Mouse (Mus musculus) frontal cortex, postnatal 36 days (tissue): Measurements from ENCODE around the gene Dact1.

Experiments
- DNase-seq, 2 experiments: peaks; one replicate each; pipeline ENCODE4 v3.0.0; 2022; ENCODE audit warnings: low spot score in 2 of 2

Dact1 gene

DNA sequence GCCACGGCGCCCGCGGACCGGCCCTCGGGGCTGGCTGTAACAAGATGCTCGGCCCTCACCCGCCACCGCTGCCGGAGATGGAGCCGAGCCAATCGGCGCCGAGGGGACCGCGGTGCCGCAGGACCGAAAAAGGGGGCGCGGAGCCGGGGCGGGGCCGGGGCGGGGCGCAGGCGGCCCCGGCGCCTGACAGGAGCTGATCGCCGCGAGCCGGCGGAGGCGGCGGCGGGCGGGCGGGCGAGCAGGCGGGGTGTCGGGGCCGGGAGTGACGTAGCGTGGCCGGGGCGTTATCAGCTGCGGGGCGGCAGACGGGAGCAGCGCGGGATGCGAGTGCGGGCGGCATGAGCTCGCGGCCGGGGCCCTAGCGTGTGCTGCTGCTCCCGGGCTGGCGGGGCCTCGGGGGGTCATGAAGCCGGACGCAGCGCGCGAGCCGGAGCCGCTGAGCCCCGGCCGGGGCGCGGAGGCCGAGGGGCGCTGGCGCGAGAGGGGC is at the start of gene Dact1:
TSS of gene Dact1 (plus strand) at position 304 of the 487 bp plus-strand sequence.
- peak; percentile 54 to 60 for DNase-seq

DNA sequence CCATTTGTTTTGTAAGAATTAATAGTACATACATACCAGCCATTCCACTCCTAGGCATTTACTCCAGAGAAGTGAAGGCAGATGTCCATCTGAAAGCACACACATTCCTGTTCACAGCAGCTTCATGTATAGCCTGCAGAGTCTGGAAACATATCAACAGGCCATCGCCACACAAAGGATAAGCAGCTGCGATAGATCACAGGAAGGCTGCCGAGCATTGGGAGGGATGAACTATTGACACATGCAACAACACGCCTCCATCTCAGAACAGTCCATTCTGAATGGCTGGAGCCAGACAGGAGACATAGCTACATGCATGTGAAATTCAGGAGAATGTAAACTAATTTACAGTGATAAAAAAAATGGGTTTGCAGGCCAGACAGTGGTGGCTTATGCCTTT is 45.5 kb upstream of the Dact1 start:
- DNase-seq: no peak

DNA sequence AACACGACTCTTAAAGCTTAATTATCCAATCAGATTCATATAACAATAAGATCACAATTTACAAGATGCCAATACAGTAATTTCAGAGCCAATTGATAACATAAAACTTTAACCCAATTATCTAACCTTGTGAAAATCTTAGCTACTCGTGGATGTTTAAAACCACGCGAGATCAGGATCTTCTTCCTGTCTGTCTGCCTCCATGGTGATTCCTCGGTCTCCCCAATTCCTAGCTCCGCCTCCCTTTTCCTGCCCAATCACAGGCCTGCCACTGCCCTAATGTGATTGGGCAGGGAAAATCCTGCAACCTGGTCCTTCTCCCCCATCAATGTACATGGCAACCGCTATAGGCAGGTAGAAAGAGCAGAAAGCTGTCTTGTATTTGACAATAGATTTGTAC is 40.3 kb upstream of the Dact1 start:
- no peak for DNase-seq

DNA sequence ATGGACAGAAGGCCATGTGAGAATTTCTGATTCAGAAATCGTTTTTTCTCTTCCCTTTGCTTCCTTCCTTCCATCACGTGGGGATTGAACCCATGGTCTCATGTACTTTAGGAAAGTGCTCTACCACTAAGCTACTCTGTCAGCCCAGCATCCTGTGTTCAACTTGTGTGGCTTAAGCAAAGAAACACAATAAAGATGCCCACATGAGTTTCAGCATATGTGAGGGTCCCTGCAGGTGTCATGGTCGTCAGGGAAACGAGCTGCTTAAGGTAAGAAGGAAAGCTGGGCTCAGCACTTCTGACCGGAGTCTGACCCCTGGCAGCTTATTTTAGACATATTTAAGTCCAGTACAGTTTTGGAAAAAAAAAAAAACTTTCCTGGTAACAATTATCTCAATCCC is 38.6 kb upstream of the Dact1 start:
- no peak for DNase-seq

DNA sequence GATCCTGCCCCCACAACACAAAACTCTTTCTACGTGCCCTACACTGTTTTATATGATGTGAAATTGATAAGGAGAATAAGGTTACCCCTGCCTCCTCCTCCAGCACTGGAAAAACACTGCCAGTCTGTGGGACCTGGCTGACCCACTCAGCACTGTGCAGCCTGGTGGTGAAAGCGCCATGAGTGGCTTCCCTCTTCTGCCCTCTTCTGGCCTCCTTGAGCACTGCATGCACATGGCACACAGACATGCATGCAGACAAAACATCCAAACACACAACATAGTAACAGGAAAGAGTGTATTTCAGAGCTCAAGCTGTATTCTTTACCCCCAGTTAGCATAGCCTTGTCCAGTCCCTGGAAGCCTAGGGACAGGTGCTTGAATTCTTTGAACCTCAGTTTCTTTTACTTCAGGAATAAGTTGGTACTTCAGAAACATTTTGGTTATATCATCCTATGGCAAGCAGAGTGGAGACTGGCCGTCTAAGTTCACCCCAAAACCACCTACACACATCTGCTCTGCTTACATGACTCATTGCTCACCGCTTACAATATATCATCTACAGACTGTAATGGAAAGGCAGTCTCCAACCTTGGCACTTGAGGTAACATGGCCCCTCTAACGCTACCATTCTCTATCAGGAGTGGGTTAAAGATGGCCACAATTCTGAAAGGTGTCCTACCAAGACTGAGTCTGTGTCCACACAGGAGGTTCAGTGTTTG is 35.0 kb upstream of the Dact1 start:
- DNase-seq: no peak

DNA sequence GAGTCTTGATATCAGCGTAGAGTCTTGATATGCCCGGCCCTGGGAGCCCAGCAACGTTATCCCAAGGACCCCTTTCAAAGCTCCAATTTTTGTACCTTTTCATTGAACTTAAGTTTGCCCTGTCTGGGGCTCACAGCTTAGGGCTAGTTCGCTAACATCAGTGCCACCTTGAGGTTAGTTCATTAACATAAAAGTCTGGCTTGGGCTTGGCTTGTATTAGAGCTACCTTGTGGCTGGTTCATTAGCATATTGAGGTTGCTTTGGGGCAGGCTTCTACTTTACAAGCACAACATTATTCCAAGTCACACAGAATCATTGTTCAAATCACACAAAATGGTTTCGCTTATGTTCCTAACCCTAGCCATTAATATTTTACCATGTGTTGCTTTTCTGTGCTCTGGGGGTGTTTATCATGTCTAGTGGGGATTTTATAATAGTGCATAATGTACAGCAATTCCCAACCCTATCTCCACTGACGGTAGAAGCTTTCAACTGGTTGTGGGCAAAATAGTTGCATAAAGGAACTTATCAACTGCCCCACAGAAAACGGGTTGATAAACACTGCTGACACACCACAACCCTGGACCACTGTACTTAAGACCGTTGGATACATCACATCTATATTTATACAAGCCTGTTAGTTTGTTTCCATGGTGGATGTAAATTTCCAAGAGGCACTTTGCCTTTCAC is 33.6 kb upstream of the Dact1 start:
- no peak for DNase-seq

DNA sequence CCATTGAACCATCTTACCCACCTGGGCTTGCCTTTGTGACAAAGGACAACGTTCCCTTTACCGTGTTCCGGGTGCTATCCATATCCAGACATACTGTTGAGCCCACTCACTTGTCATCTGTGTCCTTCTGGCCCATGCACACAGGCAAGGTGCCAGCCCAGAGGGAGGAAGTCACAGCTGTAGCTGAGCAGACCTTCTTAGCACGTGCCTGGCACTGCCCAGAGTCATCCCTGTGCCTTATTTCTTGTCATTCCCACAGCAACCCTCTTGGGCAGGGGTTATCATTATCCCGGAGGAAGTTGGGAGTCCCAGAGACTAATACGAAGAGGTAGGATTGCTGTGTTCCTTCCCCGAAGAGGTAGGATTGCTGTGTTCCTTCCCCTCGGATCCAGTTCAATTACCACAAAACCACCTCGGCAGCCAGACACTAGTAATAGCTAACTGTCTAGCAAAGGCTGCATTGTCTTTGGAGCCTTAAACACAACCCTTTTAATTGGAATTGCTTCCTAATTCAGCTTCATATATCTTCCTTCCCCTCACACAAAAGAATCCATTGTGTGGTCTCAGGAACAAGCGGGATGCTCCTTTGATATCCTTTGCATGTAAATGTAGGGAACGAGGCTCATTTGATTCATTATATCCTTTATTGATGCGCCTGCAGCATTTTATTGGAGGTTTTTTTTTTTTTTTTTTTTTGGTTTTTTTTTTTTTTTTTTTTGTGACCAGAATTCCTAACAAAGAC is 30.0 kb upstream of the Dact1 start:
- DNase-seq: peak in 1 of 2 experiments; percentile 17

DNA sequence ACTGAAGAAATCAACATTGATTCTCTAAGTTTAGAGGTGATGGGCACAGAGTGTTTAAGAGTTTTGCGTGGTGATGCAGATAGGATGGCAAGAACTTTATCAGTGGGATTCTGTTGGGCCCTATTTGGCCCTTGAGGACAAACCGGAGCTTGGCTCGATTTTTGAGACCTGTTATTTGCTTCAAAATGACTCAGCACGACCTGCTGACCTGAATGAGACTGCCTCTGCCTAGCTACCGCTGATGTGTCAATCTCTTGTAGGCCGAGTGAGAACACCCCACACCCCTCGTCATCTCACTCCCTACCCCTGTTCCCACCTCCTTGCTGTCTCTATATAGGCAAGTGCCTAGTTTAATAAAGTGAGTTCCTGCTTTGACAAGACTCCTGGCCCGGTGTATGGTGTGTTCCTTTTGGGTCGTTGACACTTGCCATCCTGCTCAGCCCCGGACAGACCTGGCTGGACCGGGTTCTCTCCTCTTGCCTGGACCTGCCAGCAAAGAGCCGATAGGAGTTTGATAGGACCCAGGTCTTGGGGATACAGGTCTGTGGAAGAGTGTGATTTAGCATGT is 28.4 kb upstream of the Dact1 start:
- DNase-seq: no peak

DNA sequence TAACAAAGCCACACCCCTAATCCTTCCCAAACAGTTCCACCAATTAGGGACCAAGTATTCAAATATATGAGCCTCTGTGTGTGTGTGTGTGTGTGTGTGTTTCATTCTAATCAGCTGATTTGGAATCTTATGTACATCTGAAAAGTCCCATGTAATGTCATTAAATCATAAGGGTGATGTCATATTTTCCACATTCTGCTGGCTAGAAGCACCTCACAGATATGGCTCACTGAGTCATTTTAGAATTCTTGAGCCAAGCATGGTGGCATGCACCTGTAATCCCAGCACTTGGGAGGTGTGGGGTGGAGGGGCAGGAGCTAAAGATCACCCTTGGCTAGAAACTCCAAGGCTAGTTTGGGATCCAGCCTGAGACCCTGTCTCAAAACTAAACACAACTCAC is 24.3 kb upstream of the Dact1 start:
- DNase-seq: no peak

DNA sequence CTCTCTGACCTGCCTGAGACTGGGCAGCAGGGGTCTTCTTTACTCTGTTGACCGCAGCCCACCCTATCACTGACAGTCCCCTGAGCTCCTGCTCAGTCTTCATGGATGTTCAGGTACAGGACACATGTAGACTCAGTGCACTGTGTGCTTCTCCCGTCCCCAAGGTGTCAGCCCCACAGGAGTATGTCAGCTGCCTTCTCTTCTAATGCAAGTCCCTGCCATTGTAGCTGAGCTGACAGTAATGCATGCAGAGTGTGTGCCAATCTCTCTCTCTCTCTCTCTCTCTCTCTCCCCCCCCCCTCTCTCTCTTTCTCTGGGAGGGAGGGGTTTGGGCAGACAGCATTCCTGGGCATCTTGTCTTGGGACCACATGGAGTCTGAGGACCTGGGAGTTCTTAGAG is 19.2 kb upstream of the Dact1 start:
- DNase-seq: no peak

DNA sequence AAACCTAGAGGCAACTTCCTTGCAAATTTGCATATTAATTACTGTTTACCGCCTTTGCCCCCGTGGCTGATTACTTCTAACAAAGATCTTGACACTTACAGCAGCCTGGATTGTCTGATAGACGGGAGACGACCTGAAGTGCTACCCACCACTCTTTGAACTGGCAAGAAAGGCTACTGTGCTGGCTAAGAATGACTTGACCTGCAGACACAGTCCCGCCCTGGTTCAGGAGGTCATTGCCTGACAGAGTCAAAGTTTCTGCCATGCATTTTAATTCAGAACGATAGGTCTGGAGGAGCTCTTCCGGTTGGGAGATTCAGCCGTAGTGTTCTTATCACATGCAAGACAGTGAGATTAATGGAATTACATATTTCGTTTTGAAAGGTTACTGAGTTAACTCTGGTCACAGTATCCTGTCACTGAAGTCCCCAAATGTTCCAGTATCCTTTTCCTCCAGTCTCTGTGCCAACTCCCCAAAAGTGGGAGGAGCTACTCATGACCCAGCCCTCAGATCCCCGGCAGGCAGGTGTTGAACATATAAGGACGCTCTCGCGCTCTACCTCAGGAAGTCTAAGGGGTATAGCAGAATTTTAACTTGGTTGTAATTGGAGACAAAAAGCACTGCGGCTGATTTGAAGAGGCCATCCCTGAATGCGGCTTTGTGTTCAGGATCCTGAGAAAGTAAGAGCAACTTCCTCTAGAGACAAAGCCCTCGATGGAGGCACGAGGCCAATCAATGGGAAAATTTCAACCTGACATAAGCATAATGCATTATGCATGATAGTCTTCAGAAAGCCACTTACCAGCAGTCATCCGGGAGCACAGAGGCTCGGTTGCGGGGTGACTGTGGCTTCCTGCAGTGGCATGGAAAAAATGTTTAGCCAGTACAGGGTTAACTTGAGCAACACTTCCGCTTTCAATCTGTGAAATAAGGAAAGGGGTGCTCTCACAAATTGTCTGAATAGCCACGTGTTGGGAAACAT is 15.4 kb upstream of the Dact1 start:
- DNase-seq: no peak

DNA sequence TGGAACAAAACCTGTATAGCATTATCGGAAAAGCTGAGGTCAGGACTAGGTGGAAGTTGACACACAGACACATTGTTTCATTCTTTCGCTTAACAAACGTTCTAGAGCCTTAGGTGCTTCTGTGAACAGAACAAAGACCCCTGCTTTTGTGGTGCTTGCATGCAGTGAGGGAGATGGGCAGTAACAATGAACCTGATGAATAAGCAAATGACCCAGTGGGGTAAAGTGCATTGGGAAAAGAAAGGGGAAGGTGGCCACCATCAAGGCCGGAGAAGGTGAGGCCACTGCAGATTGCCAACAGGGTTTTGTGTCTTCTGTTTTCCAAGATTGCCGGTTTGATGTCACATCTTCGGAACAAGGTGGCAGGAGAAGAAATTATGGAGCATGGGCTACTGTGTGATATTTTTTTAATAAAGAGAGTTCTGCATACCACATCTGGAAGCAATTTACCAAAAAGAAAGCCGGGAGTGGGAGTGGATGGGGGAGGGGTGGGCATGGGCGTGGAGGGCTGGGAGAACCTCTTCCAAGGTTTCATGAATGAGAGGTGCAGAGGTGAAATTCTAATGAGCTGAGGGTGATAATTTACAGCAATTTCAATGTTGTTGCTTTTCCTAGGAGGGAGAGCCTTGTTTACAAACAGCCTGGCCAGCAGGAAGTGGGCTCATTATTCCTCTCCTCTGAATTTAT is 12.7 kb upstream of the Dact1 start:
- DNase-seq: no peak

DNA sequence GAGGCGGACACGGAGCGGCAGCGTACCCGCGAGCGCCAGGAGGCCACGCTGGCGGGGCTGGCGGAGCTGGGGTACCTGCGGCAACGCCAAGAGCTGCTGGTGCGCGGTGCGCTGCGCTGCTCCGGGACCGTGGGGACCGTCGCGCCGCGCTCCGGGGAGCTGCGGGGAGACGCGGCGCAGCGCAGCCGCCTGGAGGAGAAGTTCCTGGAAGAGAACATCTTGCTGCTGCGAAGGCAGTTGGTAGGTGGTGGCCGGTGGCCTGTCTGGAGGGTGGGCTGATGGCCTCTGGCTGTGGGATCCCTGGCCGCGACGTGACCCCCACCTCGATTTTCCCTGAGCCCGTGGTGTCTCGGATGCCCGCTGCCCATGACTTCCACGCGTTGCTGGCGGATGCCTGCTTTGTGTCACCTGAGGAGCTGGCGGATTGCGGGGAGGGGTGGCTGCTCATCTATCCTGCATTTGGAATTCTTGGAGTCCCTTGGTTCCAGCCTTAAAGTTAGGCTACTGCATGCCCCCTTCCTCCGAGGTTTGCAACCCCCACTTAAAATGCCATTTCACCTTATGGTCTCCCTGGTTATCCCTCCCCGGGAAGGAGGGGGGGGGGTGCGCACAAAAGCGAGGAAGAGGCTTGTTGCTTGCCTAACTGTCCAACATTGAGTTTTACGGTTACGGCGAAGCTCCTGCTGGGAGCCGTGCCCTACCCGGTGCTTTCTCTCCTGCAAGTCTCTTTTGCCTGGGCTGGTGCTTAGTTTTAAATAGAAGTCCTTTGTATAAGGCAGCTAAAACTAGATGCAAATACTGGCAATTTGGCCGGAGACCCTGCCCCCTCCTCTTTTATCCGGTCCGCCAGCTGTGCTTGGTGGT is 616 bp downstream of the Dact1 start:
- DNase-seq: peak; percentile 33 to 39

DNA sequence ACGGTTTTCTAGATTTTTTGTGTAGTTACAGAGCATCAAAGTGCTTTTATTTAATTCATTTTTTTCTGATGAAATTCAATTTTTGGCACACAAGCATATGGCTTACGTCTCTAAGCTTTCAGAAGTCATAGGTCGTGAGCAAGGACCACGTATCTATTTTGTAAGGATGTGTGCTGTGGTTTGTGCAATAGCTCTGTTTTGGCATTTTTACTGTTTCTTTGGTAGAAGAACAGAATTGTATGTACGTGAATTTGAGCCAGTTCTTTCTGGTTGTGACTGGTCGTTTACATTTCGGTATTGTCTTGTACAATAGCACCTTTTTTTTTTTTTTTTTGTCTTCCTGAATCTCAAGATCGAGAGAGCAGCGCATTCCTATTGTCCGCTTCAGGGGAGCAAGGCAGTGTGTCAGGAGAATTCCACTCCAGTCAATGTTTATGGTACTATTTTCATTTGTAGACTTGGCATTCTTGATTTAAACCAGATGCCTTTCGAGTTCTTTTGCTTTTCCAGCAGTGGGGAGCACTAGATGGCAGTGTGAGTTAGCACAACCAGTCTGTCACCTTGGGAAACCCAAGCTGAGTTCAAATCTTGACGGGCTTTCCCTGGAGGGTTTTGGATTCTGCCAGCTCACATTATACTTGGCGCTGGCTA is 1.7 kb downstream of the Dact1 start:
- peak; percentile 47 to 76 for DNase-seq

DNA sequence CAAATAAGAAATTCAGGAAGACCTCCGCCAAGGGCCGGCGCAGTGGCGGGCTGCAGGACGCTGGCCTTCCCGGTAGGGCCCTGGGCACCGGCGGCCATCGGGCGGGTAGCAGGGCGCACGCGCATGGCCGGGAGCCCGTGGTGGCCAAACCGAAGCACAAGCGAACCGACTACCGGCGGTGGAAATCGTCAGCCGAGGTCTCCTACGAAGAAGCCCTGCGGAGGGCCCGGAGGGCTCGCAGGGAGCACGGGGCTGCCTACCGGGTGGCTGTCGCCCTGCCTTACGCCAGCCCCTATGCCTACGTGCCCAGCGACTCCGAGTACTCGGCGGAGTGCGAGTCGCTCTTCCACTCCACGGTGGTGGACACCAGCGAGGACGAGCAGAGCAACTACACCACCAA is 8.6 kb downstream of the Dact1 start:
- no peak for DNase-seq

DNA sequence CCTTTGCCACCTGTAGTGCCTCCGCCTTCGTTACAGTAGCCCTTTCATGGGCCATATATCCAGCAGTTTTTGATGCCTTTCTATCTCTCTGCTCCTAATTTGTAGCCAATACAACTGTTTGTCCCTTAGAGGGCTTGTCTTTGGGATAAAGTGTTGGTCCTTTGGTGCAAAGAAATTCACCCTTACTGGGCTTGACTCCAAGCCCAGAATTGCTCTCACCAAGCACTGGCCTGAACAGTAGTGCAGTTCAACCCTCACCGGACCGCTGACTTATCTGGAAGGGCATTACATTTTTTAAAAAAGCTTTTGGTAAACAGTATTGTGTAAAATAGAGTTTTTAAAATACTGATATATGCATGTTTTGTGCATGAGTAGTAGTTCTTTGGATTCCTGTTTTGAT is 9.9 kb downstream of the Dact1 start:
- DNase-seq: no peak

DNA sequence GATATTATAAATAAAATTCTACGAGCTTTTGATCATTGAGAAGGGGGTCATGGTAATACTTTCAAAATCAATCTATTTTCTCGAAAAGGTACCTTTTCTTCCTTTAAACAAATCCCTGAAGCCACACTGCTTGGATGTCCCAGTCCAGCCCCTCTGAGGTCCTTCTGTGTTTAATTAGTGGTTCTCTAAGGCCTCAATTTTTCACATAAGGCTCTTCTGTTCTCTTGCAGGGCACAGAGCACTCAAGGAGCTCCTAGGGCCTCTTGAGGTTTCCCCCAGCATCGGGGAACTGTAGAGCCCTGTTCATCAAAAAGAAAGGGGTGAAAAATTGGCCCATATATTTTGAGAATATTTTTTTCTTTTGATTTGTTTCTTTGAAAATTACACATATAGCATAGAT is 23.0 kb downstream of the Dact1 start:
- no peak for DNase-seq

DNA sequence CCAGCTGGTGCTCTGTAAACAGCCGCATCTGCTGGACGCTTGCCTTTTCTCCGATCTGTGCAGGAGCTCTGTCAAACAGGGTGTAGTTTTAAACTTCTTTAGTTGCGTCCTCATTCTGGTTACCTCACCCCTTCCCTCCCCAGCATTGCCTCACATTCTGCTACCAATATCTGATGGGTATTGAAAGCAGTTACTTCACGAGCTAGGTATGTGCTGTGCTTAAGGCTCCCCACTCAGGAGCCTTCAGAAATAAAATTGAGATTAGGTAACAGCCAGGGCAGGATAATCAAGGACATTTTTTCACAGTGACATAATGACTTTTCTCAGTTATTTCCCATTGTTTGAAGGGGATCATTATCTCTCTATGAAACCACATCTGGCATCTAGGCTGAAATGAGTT is 23.9 kb downstream of the Dact1 start:
- no peak for DNase-seq

DNA sequence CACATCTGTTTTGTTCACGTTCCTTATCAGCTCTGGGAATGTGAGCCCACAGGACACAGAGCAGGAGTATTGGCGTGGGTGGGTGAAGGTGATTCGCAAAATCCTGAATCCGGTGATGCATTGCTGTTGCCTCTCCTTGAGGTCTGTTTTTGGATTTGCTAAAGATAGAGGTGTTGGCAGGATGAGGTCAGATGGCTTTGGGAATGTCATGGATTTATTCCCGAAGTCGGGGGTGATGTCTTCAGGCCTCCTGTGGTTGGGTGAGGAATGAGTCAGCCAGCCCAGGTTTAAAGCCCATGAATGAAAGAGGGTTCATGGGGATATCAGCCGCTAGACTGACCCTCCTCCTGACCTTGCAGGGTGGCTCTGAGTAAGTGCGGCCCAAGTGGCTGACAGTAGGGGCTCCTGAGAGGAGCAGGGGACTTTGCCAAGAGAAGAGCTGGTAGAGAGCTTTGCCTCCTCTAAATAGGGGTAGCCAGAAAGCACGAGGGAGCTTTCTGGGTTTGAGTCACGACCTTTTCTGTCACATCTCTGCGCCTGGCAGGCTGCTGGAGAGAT is 27.4 kb downstream of the Dact1 start:
- DNase-seq: no peak
